Mouse (Mus musculus) G1E-ER4 (cell line): ENCODE measurements around the gene Bricd5. TPM values are rescaled to one million over a fixed set of nuclear protein-coding genes. Genes with fewer than 3 reads are reported as not detected.

Experiments
- GATA1 ChIP-seq: IDR thresholded peaks from one replicate; pipeline ENCODE4 v1.8.0; 2012; ENCODE audit warnings: low read length, inconsistent platforms
- polyA plus RNA-seq: library from polyadenylated mRNA; stranded (reverse); fragments of >175 nt; gene quantifications from 2 replicates; pipeline ENCODE4 v1.2.3, GENCODE M21; 2012

The Bricd5 gene
- polyA plus RNA-seq, result 0.10 TPM in 1 of 2 replicates, not detected in the other

GRCm38 (mm10) chr17:24473612-24474275, at the start of gene Bricd5:
Gene Bricd5 (plus strand): TSS chr17:24473884.
- no peak for TF ChIP-seq GATA1

GRCm38 (mm10) chr17:24424489-24424888, 49.2 kb upstream of the Bricd5 start:
- TF ChIP-seq GATA1, result no peak

- no peak for TF ChIP-seq GATA1
These were observed 47.8 kb upstream of the Bricd5 start for GRCm38 (mm10) chr17:24425905-24426304.

- no peak for TF ChIP-seq GATA1
These were observed 47.1 kb upstream of the Bricd5 start, which contains the start of gene Eci1 for GRCm38 (mm10) chr17:24426471-24427169. Gene Eci1 (plus strand): TSS chr17:24426641.

GRCm38 (mm10) chr17:24427170-24427557, 46.5 kb upstream of the Bricd5 start:
- no peak for TF ChIP-seq GATA1

- TF ChIP-seq GATA1, result no peak
These were observed 44.3 kb upstream of the Bricd5 start for GRCm38 (mm10) chr17:24429201-24429983.

- TF ChIP-seq GATA1, result no peak
These were observed 36.7 kb upstream of the Bricd5 start for GRCm38 (mm10) chr17:24437016-24437415.

GRCm38 (mm10) chr17:24440377-24440776, 33.3 kb upstream of the Bricd5 start:
- TF ChIP-seq GATA1, result no peak

- no peak for TF ChIP-seq GATA1
These were observed 32.5 kb upstream of the Bricd5 start for GRCm38 (mm10) chr17:24441148-24441547.

GRCm38 (mm10) chr17:24442107-24442506, 31.6 kb upstream of the Bricd5 start:
- no peak for TF ChIP-seq GATA1

GRCm38 (mm10) chr17:24442632-24443155, 31.0 kb upstream of the Bricd5 start, which contains the start of gene Dnase1l2:
Gene Dnase1l2 (minus strand): TSS chr17:24443105.
- TF ChIP-seq GATA1, result no peak

GRCm38 (mm10) chr17:24443409-24443808, 30.3 kb upstream of the Bricd5 start:
- TF ChIP-seq GATA1, result no peak

- TF ChIP-seq GATA1, result no peak
These were observed 27.1 kb upstream of the Bricd5 start for GRCm38 (mm10) chr17:24446590-24446989.

- TF ChIP-seq GATA1, result no peak
These were observed 24.2 kb upstream of the Bricd5 start for GRCm38 (mm10) chr17:24449507-24449906.

- TF ChIP-seq GATA1, result no peak
These were observed 22.5 kb upstream of the Bricd5 start for GRCm38 (mm10) chr17:24451220-24451619.

GRCm38 (mm10) chr17:24453372-24453771, 20.3 kb upstream of the Bricd5 start:
- TF ChIP-seq GATA1, result no peak
